Mouse (Mus musculus) midbrain, embryonic 12.5 days (tissue): ENCODE measurements around the gene Olfr1394. TPM values are rescaled to one million over a fixed set of nuclear protein-coding genes. Genes with fewer than 3 reads are reported as not detected.

Experiments used
- ATAC-seq: fragments of 200-750 bp; cut with Nextera tagmentation; 2 replicates; pipeline ENCODE4 v1.8.0; 2017; ENCODE audit warnings: low read depth, moderate TSS enrichment, moderate library complexity; ENCODE audit not compliant: low FRiP score
- H3K27ac ChIP-seq: fragments of 300-500 bp; sonication (generic); replicated peaks from 2 replicates; pipeline ENCODE4 v1.5.1; 2016; ENCODE audit warnings: mild to moderate bottlenecking
- H3K27me3 ChIP-seq: fragments of 300-500 bp; sonication (generic); 2 replicates; pipeline ENCODE4 v1.6.1; 2016; ENCODE audit warnings: mild to moderate bottlenecking
- H3K36me3 ChIP-seq: fragments of 300-500 bp; sonication (generic); 2 replicates; pipeline ENCODE4 v1.6.1; 2016
- H3K4me1 ChIP-seq: fragments of 300-500 bp; sonication (generic); 2 replicates; pipeline ENCODE4 v1.6.1; 2016
- H3K4me2 ChIP-seq: fragments of 300-500 bp; sonication (generic); replicated peaks from 2 replicates; pipeline ENCODE4 v1.6.1; 2016; ENCODE audit warnings: mild to moderate bottlenecking, moderate library complexity
- H3K4me3 ChIP-seq: fragments of 300-500 bp; sonication (generic); 2 replicates; pipeline ENCODE4 v1.5.1; 2016; ENCODE audit warnings: mild to moderate bottlenecking
- H3K9ac ChIP-seq: fragments of 300-500 bp; sonication (generic); replicated peaks from 2 replicates; pipeline ENCODE4 v1.6.1; 2016; ENCODE audit warnings: mild to moderate bottlenecking, moderate library complexity
- H3K9me3 ChIP-seq: fragments of 300-500 bp; sonication (generic); 2 replicates; pipeline ENCODE4 v1.6.1; 2016; ENCODE audit warnings: mild to moderate bottlenecking
- WGBS: fragments of 180-500 bp; shearing (Covaris S2); methylation state at CpG from one replicate; pipeline ENCODE4 v1.1.7; 2016; 5-methylcytosine and 5-hydroxymethylcytosine counted together
- polyA plus RNA-seq: library from polyadenylated mRNA; unstranded; fragments of >200 nt; fragmentation: Nextera tagmentation; extraction: Ambion mirVana; gene quantifications from 2 replicates; pipeline ENCODE4 v1.2.1, GENCODE M21; 2016

Gene Olfr1394
- polyA plus RNA-seq: not detected in 2 replicates

DNA sequence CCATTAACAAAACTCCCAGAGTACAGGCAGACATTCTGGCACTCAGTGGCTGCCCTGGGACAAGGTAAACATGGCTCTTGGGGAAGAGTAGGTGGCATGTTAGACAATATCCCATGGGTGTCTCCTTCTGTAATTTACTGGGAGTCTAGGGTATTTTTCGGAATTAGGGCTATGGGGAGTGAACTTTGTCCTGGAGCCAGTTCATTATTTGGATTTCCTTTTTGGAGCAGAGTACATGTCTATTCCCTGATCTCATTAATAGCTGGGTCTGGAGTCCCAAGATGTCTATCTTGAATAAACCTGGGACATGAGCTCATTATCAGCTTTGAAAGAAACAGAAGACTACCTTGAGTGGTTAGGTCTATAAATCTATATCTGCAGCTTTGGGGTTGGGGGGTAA, at the start of gene Olfr1394:
Gene Olfr1394, plus strand, starts transcription at position 301 of the 400 bp plus-strand sequence.
- no peaks in the 10 kb centered on the region for H3K27me3 ChIP-seq
- H3K9ac ChIP-seq: no peak within 1 kb of the TSS
- no peaks in the 10 kb centered on the region for H3K4me1 ChIP-seq
- H3K36me3 ChIP-seq: no peaks in the 10 kb centered on the region
- 88% methylated on average over 1 of the region's 1 CpGs for WGBS
- no peak for ATAC-seq
- no peaks in the 10 kb centered on the region for H3K9me3 ChIP-seq
- H3K4me2 ChIP-seq: no peak within 1 kb of the TSS
- H3K4me3 ChIP-seq: no peak within 1 kb of the TSS
- H3K27ac ChIP-seq: no peak within 1 kb of the TSS

GRCm38 (mm10) chr11:49105752-49106151, 48.4 kb upstream of the Olfr1394 start:
- Histone ChIP-seq H3K9ac (no peak overlapping the region), H3K27ac (no peak overlapping the region), H3K36me3 (no peaks in the 10 kb centered on the region), H3K27me3 (no peaks in the 10 kb centered on the region), H3K4me3 (no peak overlapping the region), H3K4me1 (0 out of 2 replicates have a peak, but pooled peaks cover 2% of the 10 kb centered on the region), H3K4me2 (no peak overlapping the region), H3K9me3 (no peaks in the 10 kb centered on the region)
- ATAC-seq: no peak
- 63% methylated on average over 1 of the region's 1 CpGs for WGBS

DNA sequence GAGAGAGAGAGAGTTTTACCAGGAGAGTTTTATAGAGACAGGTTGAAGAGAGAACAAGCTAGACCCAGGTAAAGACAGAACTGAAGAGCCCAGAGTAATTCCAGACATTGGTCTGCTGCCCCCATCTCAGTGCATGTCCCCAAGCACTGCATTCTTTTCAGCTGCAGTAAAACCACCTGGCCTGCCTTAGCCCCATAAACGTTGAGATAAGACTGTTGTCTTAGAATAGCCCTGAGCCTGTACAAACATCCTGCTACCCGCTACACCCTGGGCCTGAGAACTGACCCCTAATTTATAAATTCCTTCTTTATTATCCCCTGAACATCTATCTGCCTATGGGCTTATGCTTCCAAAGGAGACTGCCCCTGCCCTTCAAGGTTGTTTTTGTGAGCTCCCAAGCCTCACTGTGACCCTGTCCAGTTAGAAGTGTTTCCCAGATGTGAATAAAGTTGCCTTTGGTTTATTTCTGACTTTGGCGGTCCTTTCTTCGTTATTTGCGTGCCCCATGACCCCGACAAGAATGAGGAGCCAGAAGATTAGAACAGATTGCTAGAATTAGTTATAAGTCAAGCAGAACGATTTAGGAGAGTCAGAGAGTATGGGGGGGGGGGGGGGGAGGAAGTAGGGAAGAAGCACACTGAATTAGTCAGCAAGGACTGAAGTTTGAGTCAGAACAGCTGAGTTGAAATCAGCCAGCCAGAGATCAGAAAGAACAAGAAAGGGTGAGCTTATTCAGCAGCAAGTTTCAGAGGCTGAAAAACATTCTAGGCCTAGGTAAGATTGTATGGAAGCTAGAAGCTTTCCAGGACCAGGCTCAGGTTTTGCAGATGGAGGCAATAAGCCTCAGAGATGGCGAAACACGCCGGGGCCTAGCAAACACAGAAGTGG, 46.3 kb upstream of the Olfr1394 start:
- no peak for ATAC-seq
- H3K9ac ChIP-seq: no peak overlapping the region
- no peak overlapping the region for H3K27ac ChIP-seq
- H3K27me3 ChIP-seq: no peaks in the 10 kb centered on the region
- 0 out of 2 replicates have a peak, but pooled peaks cover 2% of the 10 kb centered on the region for H3K4me1 ChIP-seq
- no peaks in the 10 kb centered on the region for H3K9me3 ChIP-seq
- 57% methylated on average over 10 of the region's 10 CpGs for WGBS
- no peak overlapping the region for H3K4me3 ChIP-seq
- H3K36me3 ChIP-seq: no peaks in the 10 kb centered on the region
- no peak overlapping the region for H3K4me2 ChIP-seq

DNA sequence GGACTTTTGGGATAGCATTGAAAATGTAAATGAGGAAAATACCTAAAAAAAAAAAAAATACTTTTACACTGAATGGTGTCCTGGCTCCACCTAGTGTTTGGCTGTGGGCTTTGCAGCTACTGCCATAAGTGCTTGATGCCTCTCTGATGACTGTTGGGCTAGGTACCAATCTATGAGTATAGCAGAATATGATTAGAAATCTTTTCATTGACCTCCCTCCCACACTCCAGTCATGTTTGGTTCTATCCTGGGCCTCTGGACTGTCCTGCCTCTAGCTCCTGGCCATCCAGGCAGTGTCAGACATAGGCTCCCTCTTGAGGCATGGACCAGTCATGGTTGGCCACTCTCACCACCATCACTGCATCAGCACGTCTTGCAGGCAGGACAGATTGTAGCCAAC, 45.3 kb upstream of the Olfr1394 start:
- H3K4me3 ChIP-seq: no peak overlapping the region
- H3K36me3 ChIP-seq: no peaks in the 10 kb centered on the region
- 36% methylated on average over 1 of the region's 1 CpGs for WGBS
- ATAC-seq: no peak
- H3K4me1 ChIP-seq: no peaks in the 10 kb centered on the region
- H3K9ac ChIP-seq: no peak overlapping the region
- no peak overlapping the region for H3K4me2 ChIP-seq
- no peaks in the 10 kb centered on the region for H3K27me3 ChIP-seq
- no peaks in the 10 kb centered on the region for H3K9me3 ChIP-seq
- H3K27ac ChIP-seq: no peak overlapping the region

DNA sequence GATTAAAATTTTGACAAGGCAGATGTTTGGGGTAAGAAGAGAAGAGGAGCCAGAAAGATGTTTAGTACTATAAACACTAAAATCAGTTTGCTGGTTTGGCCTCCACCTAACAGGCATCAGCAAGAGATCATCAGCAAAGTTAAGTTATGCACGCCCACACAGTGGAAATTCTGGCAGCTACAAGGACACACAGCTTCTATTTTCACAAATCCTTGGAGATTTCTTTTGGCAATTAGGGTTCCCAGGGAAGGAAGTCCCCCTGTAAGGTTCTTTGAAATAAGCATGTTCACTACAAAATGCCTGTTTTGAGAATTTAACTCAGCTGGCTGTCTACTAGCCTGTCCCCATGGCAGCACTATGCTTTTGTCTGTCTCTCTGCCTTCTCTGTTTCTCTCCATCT, 43.2 kb upstream of the Olfr1394 start:
- Histone ChIP-seq H3K4me3 (no peak overlapping the region), H3K27ac (no peak overlapping the region), H3K9me3 (no peaks in the 10 kb centered on the region), H3K36me3 (no peaks in the 10 kb centered on the region), H3K9ac (no peak overlapping the region), H3K4me2 (no peak overlapping the region), H3K27me3 (no peaks in the 10 kb centered on the region), H3K4me1 (no peaks in the 10 kb centered on the region)
- ATAC-seq: no peak
- WGBS: 77% methylated on average over 1 of the region's 1 CpGs

DNA sequence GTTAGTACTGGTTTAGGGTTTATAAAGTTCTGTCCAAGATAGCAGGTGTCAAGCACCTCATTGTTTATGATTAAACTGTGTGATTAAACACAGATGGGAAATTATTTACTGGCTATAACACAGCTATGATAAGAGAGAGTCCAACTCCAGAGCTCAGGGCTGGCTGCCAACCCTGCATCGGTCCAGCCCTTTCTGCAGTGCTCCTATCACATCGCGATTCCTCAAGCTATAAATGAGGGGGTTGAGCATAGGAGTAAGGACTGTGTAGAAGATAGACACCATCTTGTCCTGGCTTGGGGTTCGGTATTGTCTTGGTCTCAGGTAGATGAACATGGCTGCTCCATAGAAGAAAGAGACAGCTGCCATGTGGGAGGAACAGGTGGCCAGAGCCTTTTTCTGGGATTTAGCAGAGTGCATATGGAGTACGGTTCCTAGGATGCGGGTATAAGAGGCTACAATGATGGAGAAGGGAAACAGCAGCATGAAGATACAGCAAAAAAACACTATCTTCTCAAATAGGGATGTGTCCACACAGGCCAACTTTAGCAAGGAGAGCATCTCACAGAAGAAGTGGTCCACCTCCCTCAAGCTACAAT, 41.5 kb upstream of the Olfr1394 start:
- no peak for ATAC-seq
- Histone ChIP-seq H3K27me3 (no peaks in the 10 kb centered on the region), H3K4me1 (no peaks in the 10 kb centered on the region), H3K27ac (no peak overlapping the region), H3K9me3 (no peaks in the 10 kb centered on the region), H3K4me3 (no peak overlapping the region), H3K36me3 (no peaks in the 10 kb centered on the region), H3K9ac (no peak overlapping the region), H3K4me2 (no peak overlapping the region)
- WGBS: 91% methylated on average over 6 of the region's 6 CpGs

DNA sequence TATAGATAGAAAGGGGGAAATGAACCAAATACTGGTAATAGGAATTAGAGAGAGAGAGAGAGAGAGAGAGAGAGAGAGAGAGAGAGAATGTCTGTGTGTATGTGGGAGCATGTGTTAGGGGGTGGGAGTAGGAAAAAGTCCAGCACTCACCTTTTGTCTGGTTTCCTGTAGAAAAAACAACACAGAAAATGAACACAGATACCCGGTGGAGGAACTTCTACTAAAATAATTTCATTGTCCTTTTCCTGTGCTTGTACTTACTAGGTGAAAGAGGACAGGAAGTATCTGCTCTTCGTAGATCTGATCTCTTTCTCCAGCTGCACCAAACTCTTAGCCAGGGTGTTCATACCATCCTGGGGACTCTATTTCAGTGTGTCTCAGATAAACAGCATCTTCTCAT, 40.0 kb upstream of the Olfr1394 start:
- no peaks in the 10 kb centered on the region for H3K4me1 ChIP-seq
- ATAC-seq: no peak
- H3K4me2 ChIP-seq: no peak overlapping the region
- no peaks in the 10 kb centered on the region for H3K27me3 ChIP-seq
- H3K4me3 ChIP-seq: no peak overlapping the region
- H3K9me3 ChIP-seq: no peaks in the 10 kb centered on the region
- no peak overlapping the region for H3K9ac ChIP-seq
- H3K36me3 ChIP-seq: no peaks in the 10 kb centered on the region
- no peak overlapping the region for H3K27ac ChIP-seq
- 83% methylated on average over 2 of the region's 2 CpGs for whole genome bisulfite sequencing

DNA sequence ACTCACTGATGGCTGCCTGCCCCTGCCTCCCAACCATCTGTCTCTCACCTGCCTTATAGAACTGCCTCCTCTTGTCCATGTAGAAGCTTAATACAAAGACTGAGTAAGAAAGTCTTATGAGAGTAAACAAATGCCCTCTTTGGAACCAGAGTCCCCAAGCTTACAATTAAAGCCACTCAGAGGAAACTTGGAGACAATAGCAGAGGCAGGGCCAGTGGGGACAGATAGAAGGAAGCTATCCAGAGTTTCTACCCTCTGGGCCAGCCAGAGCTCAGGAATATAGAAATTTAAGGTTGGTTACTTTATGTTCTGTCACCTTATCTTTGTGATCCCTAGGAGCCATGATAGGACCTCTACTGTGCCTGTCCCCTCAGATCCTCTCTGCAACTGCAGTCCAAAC, 39.4 kb upstream of the Olfr1394 start, which contains the start of gene Olfr1396:
Gene Olfr1396, minus strand, starts transcription at position 101 of the 400 bp plus-strand sequence.
- no peak for ATAC-seq
- Histone ChIP-seq H3K9ac (no peak within 1 kb of the TSS), H3K4me3 (no peak within 1 kb of the TSS), H3K27me3 (no peaks in the 10 kb centered on the region), H3K4me2 (no peak within 1 kb of the TSS), H3K27ac (no peak within 1 kb of the TSS), H3K4me1 (no peaks in the 10 kb centered on the region), H3K36me3 (no peaks in the 10 kb centered on the region), H3K9me3 (no peaks in the 10 kb centered on the region)

- 88% methylated on average over 3 of the region's 3 CpGs for WGBS
- H3K4me1 ChIP-seq: no peaks in the 10 kb centered on the region
- H3K27me3 ChIP-seq: no peaks in the 10 kb centered on the region
- ATAC-seq: no peak
- no peaks in the 10 kb centered on the region for H3K9me3 ChIP-seq
- no peak overlapping the region for H3K27ac ChIP-seq
- no peak overlapping the region for H3K4me2 ChIP-seq
- H3K4me3 ChIP-seq: no peak overlapping the region
- H3K9ac ChIP-seq: no peak overlapping the region
- H3K36me3 ChIP-seq: no peaks in the 10 kb centered on the region
These were observed 34.5 kb upstream of the Olfr1394 start for GRCm38 (mm10) chr11:49119635-49120034.

DNA sequence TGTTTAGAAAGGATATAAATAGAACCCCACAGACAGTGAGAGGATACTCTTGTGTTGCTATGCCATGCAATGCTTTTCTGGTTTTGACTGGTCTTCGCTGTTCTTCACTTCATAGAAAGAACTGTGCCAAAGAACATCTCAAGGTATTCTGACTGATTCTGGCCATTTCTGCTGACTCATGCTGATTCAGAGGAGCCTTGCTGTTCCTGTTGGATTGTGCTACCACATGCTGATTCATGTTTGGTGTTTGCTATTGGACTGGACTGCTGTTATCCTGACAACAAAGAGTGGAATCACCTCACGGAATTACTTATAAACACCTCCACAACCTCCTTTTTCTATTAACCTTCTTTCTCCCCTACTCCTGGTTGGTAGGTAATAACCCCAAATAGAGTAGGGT, 30.0 kb upstream of the Olfr1394 start:
- no peak overlapping the region for H3K9ac ChIP-seq
- ATAC-seq: no peak
- WGBS: 86% methylated on average over 2 of the region's 2 CpGs

DNA sequence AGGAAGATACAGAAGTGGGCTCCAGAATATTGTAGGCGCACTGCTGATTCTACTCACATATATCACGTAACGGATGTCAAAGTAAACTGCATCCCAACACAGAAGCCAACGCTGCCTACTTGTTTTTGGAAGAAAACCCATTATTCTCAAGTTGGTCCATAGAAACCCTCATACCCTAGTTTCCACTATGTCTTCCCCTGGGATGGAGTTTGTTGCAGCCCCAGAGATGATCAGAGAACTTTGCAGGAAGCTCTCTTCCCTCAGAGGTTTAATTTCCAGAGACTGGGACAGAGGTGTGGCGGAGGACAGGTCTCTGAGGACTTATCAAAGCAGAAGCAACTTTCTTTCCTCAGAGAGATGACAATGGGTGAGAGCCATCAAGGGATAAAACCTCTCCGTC, 12.2 kb upstream of the Olfr1394 start, which contains the start of gene Olfr1395:
Gene Olfr1395, plus strand, starts transcription at position 301 of the 400 bp plus-strand sequence.
- whole genome bisulfite sequencing: 88% methylated on average over 6 of the region's 6 CpGs
- H3K4me2 ChIP-seq: no peak within 1 kb of the TSS
- no peak within 1 kb of the TSS for H3K27ac ChIP-seq
- H3K4me1 ChIP-seq: no peaks in the 10 kb centered on the region
- H3K9me3 ChIP-seq: no peaks in the 10 kb centered on the region
- no peaks in the 10 kb centered on the region for H3K27me3 ChIP-seq
- H3K4me3 ChIP-seq: no peak within 1 kb of the TSS
- H3K36me3 ChIP-seq: no peaks in the 10 kb centered on the region
- H3K9ac ChIP-seq: no peak within 1 kb of the TSS
- ATAC-seq: no peak

More for the DNA sequence above, 30.0 kb upstream of the Olfr1394 start:
- no peaks in the 10 kb centered on the region for H3K27me3 ChIP-seq
- no peak overlapping the region for H3K4me3 ChIP-seq
- H3K9me3 ChIP-seq: no peaks in the 10 kb centered on the region
- H3K27ac ChIP-seq: no peak overlapping the region
- no peaks in the 10 kb centered on the region for H3K4me1 ChIP-seq
- no peaks in the 10 kb centered on the region for H3K36me3 ChIP-seq
- H3K4me2 ChIP-seq: no peak overlapping the region
